Mouse (Mus musculus) heart, adult 9 months (tissue): ENCODE measurements at regions not wholly inside any gene's neighbourhood (a gene's known extent, or its start where the extent isn't known, plus 50 kb on each side); places are given as distances from the start of the nearest gene placed in this dataset.

Experiments
- DNase-seq, 2 experiments: peaks; one replicate each; pipeline ENCODE4 v3.0.0; 2022; ENCODE audit warnings: low spot score in 2 of 2

GRCm38 (mm10) chr13:97847561-97847960, 87.1 kb upstream of the Gm10260 start:
- DNase-seq, result peak in 1 of 2 experiments; percentile 26

GRCm38 (mm10) chr13:97845148-97845547, 84.7 kb upstream of the Gm10260 start:
- DNase-seq, result no peak

- no peak for DNase-seq
Observed at GRCm38 (mm10) chr13:97842801-97843200, 82.4 kb upstream of the Gm10260 start.

DNA sequence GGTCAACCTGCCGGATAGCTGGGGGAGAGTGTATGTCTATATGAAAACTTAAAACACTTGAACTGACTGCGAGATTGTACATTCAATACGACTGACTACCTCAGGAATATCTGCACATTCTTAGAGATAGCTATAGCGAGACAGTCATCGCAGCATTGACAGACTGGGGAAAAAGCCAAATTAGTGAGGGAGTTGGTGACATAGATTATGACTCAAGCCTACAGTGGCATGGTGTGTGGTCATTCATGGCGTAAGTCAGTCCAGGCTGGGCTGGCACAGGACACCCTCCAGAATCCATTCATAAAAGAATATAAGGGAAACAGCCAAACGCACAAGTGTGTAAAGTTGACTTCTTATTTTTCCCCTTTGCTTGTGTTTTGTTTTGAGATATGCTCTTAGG, 81.1 kb upstream of the Gm10260 start:
- DNase-seq, result no peak

GRCm38 (mm10) chr13:97839617-97840308, 79.3 kb upstream of the Gm10260 start:
- DNase-seq, result no peak

DNA sequence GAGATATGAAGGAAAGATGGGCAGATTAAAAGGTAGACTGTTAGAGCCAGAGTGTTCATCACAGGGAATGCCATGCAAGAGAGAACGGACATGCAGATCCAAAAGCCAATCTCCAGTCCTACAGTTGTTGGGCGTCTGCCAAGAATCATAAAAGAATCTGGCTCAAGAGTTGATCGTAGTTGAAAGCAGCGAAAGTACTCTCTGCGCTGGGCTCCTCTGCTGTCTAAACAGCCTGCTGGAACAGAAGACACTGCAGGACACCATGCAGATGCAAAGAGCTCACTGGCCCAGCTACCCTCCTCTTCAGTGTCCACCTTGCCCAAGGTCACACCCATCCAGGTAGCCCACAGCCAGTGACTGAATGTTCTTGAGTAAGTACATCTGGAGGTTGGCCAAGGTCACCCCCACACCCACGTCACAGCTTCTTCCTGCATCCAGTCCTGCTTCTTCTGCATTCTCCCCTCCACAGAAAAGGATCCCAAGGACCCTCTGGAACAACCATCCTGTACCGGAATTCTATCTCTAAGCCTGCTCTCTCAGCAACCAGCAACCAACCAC, 77.1 kb upstream of the Gm10260 start:
- peak in 1 of 2 experiments; percentile 34 for DNase-seq

DNA sequence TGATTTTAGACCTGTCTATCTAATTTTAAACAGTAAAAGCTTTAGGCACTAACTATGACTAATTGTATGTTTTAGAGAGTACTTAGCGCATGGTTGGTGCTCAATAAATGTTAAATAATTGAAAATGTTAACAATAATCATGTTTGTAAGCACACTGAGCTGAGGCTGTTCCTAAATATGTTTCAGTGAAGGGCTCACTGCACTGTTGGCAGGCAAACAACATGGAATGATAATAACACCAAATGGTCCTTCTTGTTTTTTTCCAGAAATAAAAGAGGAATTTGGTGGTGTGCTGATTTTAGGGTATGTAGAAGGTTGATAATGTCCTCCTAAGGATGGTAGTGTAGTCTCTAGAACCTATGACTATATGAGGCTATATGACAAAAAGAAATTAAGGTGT, 72.0 kb upstream of the Gm10260 start:
- no peak for DNase-seq

- DNase-seq, result no peak
Observed at GRCm38 (mm10) chr13:97831839-97832238, 71.4 kb upstream of the Gm10260 start.

- DNase-seq, result no peak
Observed at GRCm38 (mm10) chr13:97829558-97829957, 69.1 kb upstream of the Gm10260 start.

DNA sequence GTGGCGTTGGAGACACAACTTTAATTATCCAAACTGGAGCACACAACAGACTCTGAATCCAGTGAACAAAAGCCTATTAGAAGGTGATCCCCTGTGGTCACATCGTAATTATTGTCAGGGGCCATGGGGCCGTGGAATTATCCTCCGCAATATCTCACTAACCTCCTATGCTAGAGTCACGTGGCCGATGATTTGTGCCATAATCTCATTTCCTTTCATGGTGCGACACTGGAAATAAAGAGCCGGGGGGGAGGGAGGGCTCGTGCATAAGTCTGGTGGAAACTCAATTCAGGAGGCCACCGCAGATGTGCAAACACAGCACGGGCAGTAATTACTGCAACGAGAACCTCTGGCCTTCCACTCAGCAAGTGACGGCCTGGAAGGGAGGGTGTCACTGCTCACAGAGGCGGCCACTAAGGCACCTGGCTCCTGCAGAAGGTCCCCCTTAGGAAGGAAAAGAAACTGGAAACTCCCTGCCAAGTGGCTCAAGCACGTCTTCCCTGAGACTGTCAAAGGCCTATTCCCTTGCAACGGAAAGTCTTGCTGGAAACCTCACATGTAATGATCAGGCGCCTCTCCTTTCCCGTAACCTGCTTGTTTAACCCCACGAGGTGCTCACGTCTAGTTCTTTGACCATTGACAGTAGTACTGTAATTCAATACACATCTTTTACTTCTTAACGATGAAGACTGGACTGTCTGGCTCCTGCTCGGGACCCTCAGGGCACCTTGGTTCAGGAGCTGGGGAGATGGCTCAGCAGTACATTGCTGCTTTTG, 65.6 kb upstream of the Gm10260 start:
- DNase-seq, result peak in 1 of 2 experiments; percentile 12

DNA sequence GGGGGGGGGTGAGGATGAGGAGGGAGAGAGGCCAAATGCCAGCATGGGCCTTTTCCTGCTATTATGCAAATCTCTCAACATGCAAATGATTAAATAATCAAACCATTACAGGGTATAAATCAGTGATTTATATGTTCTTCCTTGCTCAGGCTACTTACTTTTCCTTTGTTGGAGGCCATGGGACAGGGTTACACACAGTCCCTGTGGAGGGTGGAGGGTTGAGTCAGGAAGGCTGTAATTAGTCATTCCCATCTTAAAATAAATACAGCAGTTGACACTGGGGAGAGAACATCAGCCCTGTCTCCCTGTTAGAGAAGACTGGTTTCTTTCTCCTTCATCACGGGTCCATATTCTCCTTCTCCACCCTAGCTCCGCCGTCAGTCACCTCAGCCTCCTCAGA, 64.9 kb upstream of the Gm10260 start:
- no peak for DNase-seq

DNA sequence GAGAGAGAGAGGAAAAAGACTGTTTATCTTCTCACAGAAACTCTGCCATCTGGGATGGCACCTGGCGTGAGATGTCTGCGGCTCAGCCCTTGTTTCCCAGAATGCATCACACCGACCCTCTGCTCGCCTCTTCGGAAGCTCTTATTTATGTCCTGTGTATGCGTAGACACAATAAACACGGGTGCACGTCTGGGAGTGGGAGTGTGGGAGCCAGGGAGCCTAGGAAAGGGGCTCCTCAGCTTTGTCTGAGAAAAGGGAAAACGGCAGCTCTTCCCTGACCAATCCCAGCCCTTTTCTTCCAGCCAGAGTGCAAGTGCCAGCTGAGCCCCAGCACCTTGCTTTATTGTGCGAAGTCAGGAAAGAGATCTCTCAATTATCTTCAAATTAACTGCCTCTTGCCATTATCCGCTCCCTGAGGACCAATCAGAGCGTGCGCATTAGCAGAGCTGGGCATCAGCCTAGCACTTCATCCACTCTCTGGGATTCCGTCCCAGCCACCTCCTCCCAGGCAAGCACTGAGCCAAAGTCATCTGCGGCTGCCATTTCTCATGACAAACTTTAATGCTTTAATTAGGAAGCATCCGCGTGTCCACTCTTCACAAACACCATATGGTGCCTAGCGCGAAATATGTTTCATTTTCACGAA, 63.8 kb upstream of the Gm10260 start:
- DNase-seq, result peak in 1 of 2 experiments; percentile 19

GRCm38 (mm10) chr13:97821630-97822029, 61.2 kb upstream of the Gm10260 start:
- DNase-seq, result no peak

DNA sequence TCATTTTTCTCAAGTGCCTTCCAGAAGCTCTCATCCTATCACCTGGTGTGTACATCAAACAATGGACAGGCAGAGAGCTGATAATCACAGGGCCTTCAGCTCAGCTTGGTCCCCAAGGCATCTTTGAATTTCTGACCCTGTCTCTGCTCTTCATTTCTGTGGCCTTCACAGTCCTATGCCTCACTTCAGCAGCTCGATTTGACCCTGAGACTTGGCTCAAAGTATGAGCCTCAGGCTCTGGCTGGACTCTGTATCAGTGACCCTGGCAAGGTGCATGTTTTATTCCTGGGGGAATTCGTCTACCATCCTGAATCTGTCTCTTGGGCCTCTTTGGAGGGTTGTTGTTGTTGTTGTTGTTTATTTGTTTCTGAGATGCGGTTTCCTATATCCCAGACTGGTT, 60.6 kb upstream of the Gm10260 start:
- no peak for DNase-seq

DNA sequence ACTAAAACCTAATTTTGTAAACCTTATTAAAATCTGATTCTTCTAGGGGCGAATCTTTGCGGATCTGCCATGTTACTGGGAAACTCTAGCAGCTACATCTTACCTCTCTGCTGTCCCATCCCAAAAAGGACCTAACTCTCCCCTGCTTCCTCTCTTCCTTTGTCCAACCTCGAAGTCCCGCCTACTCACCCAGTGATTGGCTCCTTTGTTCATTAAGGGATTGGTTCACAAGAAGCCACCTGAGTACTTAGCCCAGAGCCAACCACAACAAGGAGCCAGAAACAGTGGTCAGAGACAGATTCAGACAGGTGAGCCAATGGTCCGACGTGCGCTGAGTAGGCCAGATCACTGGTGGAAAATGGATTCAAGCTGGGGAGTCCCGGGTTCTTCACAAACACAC, 60.0 kb upstream of the Gm10260 start:
- no peak for DNase-seq

- DNase-seq, result no peak
Observed at GRCm38 (mm10) chr13:97819036-97819435, 58.6 kb upstream of the Gm10260 start.

- DNase-seq, result no peak
Observed at GRCm38 (mm10) chr13:97816923-97817322, 56.5 kb upstream of the Gm10260 start.
